Mouse (Mus musculus) brain, embryonic 18.5 days (tissue): Measurements from ENCODE around the gene Abhd16a.

ENCODE experiments used
- DNase-seq: peaks from one replicate; pipeline ENCODE4 v3.0.0-alpha.2; 2012; ENCODE audit warnings: low read depth, low spot score

The Abhd16a gene

DNA sequence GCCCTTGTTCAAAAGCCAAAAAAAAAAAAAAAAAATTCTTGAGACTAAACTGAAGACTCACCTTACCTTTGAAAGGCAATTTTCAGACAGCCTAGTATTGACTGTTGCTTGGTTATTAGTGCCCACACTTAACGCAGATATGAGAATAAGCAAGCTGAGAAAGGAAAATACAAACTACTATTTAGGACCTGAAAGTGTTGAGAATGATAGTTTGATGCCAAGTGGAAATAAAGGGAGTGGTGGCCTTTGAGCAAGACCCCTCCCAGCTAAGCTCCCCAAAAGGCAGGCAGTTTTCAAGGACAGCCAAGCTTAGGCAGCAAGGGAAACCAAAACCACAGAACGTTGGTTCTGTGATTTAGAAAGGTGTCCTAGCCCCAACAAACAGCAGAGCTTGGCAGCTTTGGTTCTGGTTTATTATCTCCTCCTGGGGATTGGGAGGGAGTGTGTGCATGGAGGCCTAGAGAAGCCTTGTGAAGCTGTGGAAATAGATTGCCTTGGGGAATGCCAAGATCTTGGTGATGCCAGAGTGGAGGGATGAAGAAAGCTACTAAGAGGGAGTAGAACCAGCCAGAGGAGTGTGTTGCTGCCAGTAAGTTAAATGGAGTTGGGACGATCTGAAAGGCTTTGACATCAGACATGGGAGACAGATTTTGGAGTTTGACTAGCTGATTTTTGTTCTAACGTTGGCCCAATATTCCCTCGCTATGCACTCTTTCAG lies 59.0 kb downstream of the Abhd16a start:
- no peak for DNase-seq

DNA sequence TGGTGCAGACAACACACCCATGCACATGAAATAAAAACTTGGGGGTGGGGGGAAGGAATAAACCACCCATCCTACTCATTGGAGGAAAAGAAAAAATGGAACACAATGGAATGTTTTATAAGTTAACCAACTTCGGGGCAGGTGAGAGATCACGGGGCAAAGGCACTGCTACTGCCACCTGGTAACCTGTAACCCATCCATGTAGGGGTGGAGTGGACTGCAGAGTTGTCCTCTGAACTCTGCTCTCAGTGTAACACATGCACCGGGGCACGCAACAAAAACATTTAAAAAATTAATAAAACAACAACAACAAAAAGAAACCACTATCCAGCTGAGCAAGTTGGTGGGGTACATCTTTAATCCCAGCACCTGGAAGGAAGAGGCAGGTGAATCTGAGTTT lies 63.1 kb downstream of the Abhd16a start:
- DNase-seq = no peak
